Mouse (Mus musculus) heart, adult 10 weeks (tissue): ENCODE results near the gene 1700021F05Rik. TPM values are rescaled to one million over a fixed set of nuclear protein-coding genes. Genes with fewer than 3 reads are reported as not detected.

Source experiments
- polyA plus RNA-seq: library from polyadenylated mRNA; stranded (reverse); fragments of 350-450 nt; fragmentation: Illumina TruSeq; extraction: RNeasy Lipid Tissue Mini Kit (QIAGEN cat#74804); gene quantifications from one replicate; pipeline ENCODE4 v1.2.3, GENCODE M21; 2014; ENCODE audit warnings: low read depth, low replicate concordance

The 1700021F05Rik gene
- 131 TPM for polyA plus RNA-seq

GRCm38 (mm10) chr10:43540442-43541152 lies at the start of gene 1700021F05Rik:
TSS of gene 1700021F05Rik (minus strand) at chr10:43540994.

GRCm38 (mm10) chr10:43577997-43578331 lies 37.2 kb upstream of the 1700021F05Rik start, which contains the start of gene Cd24a:
TSS of gene Cd24a (plus strand) at chr10:43578284.

GRCm38 (mm10) chr10:43523931-43524330 lies 16.9 kb downstream of the 1700021F05Rik start, which contains the start of gene Gm9803:
TSS of gene Gm9803 (plus strand) at chr10:43524084.

GRCm38 (mm10) chr10:43478751-43479435 lies 61.9 kb downstream of the 1700021F05Rik start, which contains the start of gene Bend3:
TSS of gene Bend3 (plus strand) at chr10:43478831.

Other genes with a start within 250 kb of the 1700021F05Rik start
- 4.0 TPM for gene Bend3, start 62.2 kb downstream of the 1700021F05Rik start, polyA plus RNA-seq
- gene Gm9803, start 16.9 kb downstream of the 1700021F05Rik start, polyA plus RNA-seq = 11.0 TPM
- 4.6 TPM for gene Cd24a, start 37.3 kb upstream of the 1700021F05Rik start, polyA plus RNA-seq